Mouse (Mus musculus): ENCODE results near the gene Gm42957. TPM values are rescaled to one million over a fixed set of nuclear protein-coding genes. Genes with fewer than 3 reads are reported as not detected.
"Not testable (repeated sequence)": the region's sequence is repeated elsewhere in the genome, so short reads cannot be mapped to it uniquely, and the experiment has no call there.

The Gm42957 gene
- polyA plus RNA-seq, 1 experiment: 0.04 TPM

- Histone ChIP-seq H3K4me2 (ENCODE audit: low read depth) (no peak overlapping the region), H3K36me3 (ENCODE audit: control insufficient read depth, insufficient read depth) (peaks cover 7% of the 10 kb centered on the region), H3ac (ENCODE audit: control insufficient read depth, insufficient read length) (no peak overlapping the region), H3K79me2 (ENCODE audit: control insufficient read depth, insufficient read depth) (no peaks in the 10 kb centered on the region), H3K27me3 (ENCODE audit: control insufficient read depth, insufficient read depth, insufficient read length) (no peaks in the 10 kb centered on the region), H3K4me3 (no peak overlapping the region)
- TF ChIP-seq SRF (IDR thresholded peaks at IDR 0.05; ENCODE audit: control insufficient read depth, insufficient read length, low read depth): no peak
- TF ChIP-seq TCF3 (IDR thresholded peaks at IDR 0.05; ENCODE audit: insufficient read length, low read depth): no peak
- no peak for TF ChIP-seq E2F4 (IDR thresholded peaks at IDR 0.05; ENCODE audit: insufficient read depth)
- TF ChIP-seq MYOD1 (IDR thresholded peaks at IDR 0.05; ENCODE audit: control insufficient read depth in 1 of 3, insufficient read length in 2 of 3, low read depth in 2 of 3): no peak
- TF ChIP-seq MAX (IDR thresholded peaks at IDR 0.05; ENCODE audit: low read depth): no peak
- no peak for TF ChIP-seq USF1 (IDR thresholded peaks at IDR 0.05; ENCODE audit: low read depth)
- no peak for TF ChIP-seq CEBPB (IDR thresholded peaks at IDR 0.05; ENCODE audit: insufficient read depth, poor library complexity, severe bottlenecking)
- no peak for TF ChIP-seq MYOG (IDR thresholded peaks at IDR 0.05; ENCODE audit: control insufficient read depth in 1 of 3, insufficient read depth in 1 of 3, insufficient read length in 2 of 3, low read depth in 2 of 3)
- TF ChIP-seq REST (IDR thresholded peaks at IDR 0.05; ENCODE audit: insufficient read depth, insufficient read length): no peak
- TF ChIP-seq TCF12 (IDR thresholded peaks at IDR 0.05; ENCODE audit: insufficient read depth, poor library complexity, severe bottlenecking): no peak
Measured at GRCm38 (mm10) chr3:96647365-96647764, 12.1 kb downstream of the Gm42957 start.

GRCm38 (mm10) chr3:96660901-96661300 is 25.6 kb downstream of the Gm42957 start:
- Histone ChIP-seq H3K79me2 (ENCODE audit: control insufficient read depth, insufficient read depth) (no peaks in the 10 kb centered on the region), H3K27me3 (ENCODE audit: control insufficient read depth, insufficient read depth, insufficient read length) (no peaks in the 10 kb centered on the region)
- TF ChIP-seq TCF12 (IDR thresholded peaks at IDR 0.05; ENCODE audit: insufficient read depth, poor library complexity, severe bottlenecking): no peak
- no peak for TF ChIP-seq REST (IDR thresholded peaks at IDR 0.05; ENCODE audit: insufficient read depth, insufficient read length)
- TF ChIP-seq MYOD1 (IDR thresholded peaks at IDR 0.05; ENCODE audit: control insufficient read depth in 1 of 3, insufficient read length in 2 of 3, low read depth in 2 of 3): no peak
- no peak for TF ChIP-seq CEBPB (IDR thresholded peaks at IDR 0.05; ENCODE audit: insufficient read depth, poor library complexity, severe bottlenecking)
- TF ChIP-seq POLR2A (IDR thresholded peaks at IDR 0.05; ENCODE audit: insufficient read length, low read depth): no peak
- TF ChIP-seq SRF (IDR thresholded peaks at IDR 0.05; ENCODE audit: control insufficient read depth, insufficient read length, low read depth): no peak
- no peak for TF ChIP-seq USF1 (IDR thresholded peaks at IDR 0.05; ENCODE audit: low read depth)
- TF ChIP-seq MYOG (IDR thresholded peaks at IDR 0.05; ENCODE audit: control insufficient read depth in 1 of 3, insufficient read depth in 1 of 3, insufficient read length in 2 of 3, low read depth in 2 of 3): no peak
- TF ChIP-seq E2F4 (IDR thresholded peaks at IDR 0.05; ENCODE audit: insufficient read depth): no peak
- TF ChIP-seq POLR2AphosphoS2 (IDR thresholded peaks at IDR 0.05; ENCODE audit: insufficient read length, low read depth): no peak
- no peak for TF ChIP-seq MAX (IDR thresholded peaks at IDR 0.05; ENCODE audit: low read depth)
- TF ChIP-seq TCF3 (IDR thresholded peaks at IDR 0.05; ENCODE audit: insufficient read length, low read depth): no peak

GRCm38 (mm10) chr3:96662731-96663316 is 27.6 kb downstream of the Gm42957 start:
- TF ChIP-seq MYOD1 (IDR thresholded peaks at IDR 0.05; ENCODE audit: control insufficient read depth in 1 of 3, insufficient read length in 2 of 3, low read depth in 2 of 3) (no peak), REST (IDR thresholded peaks at IDR 0.05; ENCODE audit: insufficient read depth, insufficient read length) (no peak)
- H3K4me2 ChIP-seq (ENCODE audit: low read depth): peak overlapping the region; percentile 61
- H3K36me3 ChIP-seq (ENCODE audit: control insufficient read depth, insufficient read depth): no peaks in the 10 kb centered on the region
- H3K79me2 ChIP-seq (ENCODE audit: control insufficient read depth, insufficient read depth): no peaks in the 10 kb centered on the region
- H3K4me3 ChIP-seq: peak overlapping the region; percentile 12
- no peaks in the 10 kb centered on the region for H3K27me3 ChIP-seq (ENCODE audit: control insufficient read depth, insufficient read depth, insufficient read length)
- no peak overlapping the region for H3ac ChIP-seq (ENCODE audit: control insufficient read depth, insufficient read length)

More at GRCm38 (mm10) chr3:96660901-96661300, 25.6 kb downstream of the Gm42957 start:
- Histone ChIP-seq H3K4me3 (no peak overlapping the region), H3K36me3 (ENCODE audit: control insufficient read depth, insufficient read depth) (no peaks in the 10 kb centered on the region), H3ac (ENCODE audit: control insufficient read depth, insufficient read length) (no peak overlapping the region), H3K4me2 (ENCODE audit: low read depth) (no peak overlapping the region)

- Histone ChIP-seq H3K4me3 (peak overlapping the region; percentile 12), H3K4me2 (ENCODE audit: low read depth) (peak overlapping the region; percentile 91)
- no peak for TF ChIP-seq REST (IDR thresholded peaks at IDR 0.05; ENCODE audit: insufficient read depth, insufficient read length)
- peak in 2 of 3 experiments; percentile 42 to 74 for TF ChIP-seq MYOG (IDR thresholded peaks at IDR 0.05; ENCODE audit: control insufficient read depth in 1 of 3, insufficient read depth in 1 of 3, insufficient read length in 2 of 3, low read depth in 2 of 3)
- TF ChIP-seq MYOD1 (IDR thresholded peaks at IDR 0.05; ENCODE audit: control insufficient read depth in 1 of 3, insufficient read length in 2 of 3, low read depth in 2 of 3): peak; percentile 30 to 44 (median 44)
- no peak for TF ChIP-seq TCF3 (IDR thresholded peaks at IDR 0.05; ENCODE audit: insufficient read length, low read depth)
- no peak for TF ChIP-seq POLR2AphosphoS2 (IDR thresholded peaks at IDR 0.05; ENCODE audit: insufficient read length, low read depth)
- peak; percentile 15 for TF ChIP-seq TCF12 (IDR thresholded peaks at IDR 0.05; ENCODE audit: insufficient read depth, poor library complexity, severe bottlenecking)
- no peak for TF ChIP-seq POLR2A (IDR thresholded peaks at IDR 0.05; ENCODE audit: insufficient read length, low read depth)
- TF ChIP-seq E2F4 (IDR thresholded peaks at IDR 0.05; ENCODE audit: insufficient read depth): no peak
- TF ChIP-seq USF1 (IDR thresholded peaks at IDR 0.05; ENCODE audit: low read depth): no peak
- TF ChIP-seq CEBPB (IDR thresholded peaks at IDR 0.05; ENCODE audit: insufficient read depth, poor library complexity, severe bottlenecking): no peak
Measured at GRCm38 (mm10) chr3:96663432-96664239, 28.4 kb downstream of the Gm42957 start.

GRCm38 (mm10) chr3:96665732-96666363 is 30.6 kb downstream of the Gm42957 start:
- H3K79me2 ChIP-seq (ENCODE audit: control insufficient read depth, insufficient read depth); H3K4me3 ChIP-seq; H3K27me3 ChIP-seq (ENCODE audit: control insufficient read depth, insufficient read depth, insufficient read length); H3ac ChIP-seq (ENCODE audit: control insufficient read depth, insufficient read length); H3K4me2 ChIP-seq (ENCODE audit: low read depth); H3K36me3 ChIP-seq (ENCODE audit: control insufficient read depth, insufficient read depth): not testable (repeated sequence)

More at GRCm38 (mm10) chr3:96663432-96664239, 28.4 kb downstream of the Gm42957 start:
- H3ac ChIP-seq (ENCODE audit: control insufficient read depth, insufficient read length): no peak overlapping the region
- no peaks in the 10 kb centered on the region for H3K79me2 ChIP-seq (ENCODE audit: control insufficient read depth, insufficient read depth)
- no peaks in the 10 kb centered on the region for H3K27me3 ChIP-seq (ENCODE audit: control insufficient read depth, insufficient read depth, insufficient read length)
- no peaks in the 10 kb centered on the region for H3K36me3 ChIP-seq (ENCODE audit: control insufficient read depth, insufficient read depth)
